Mouse (Mus musculus) splenic B cell, adult 2 months (primary cell): Measurements from ENCODE around the gene Acsm4.
"Not testable (repeated sequence)": the region's sequence is repeated elsewhere in the genome, so short reads cannot be mapped to it uniquely, and the experiment has no call there.

Source experiments
- DNase-seq: peaks from one replicate; pipeline ENCODE4 v3.0.0-alpha.2; 2011; ENCODE audit warnings: low read depth, low spot score
- H3K27me3 ChIP-seq: 2 replicates; pipeline ENCODE4 v1.6.1; 2012; ENCODE audit warnings: mild to moderate bottlenecking, low read length, moderate library complexity, mixed read lengths; ENCODE audit not compliant: control insufficient read depth, poor library complexity, insufficient read depth, severe bottlenecking
- H3K36me3 ChIP-seq: 2 replicates; pipeline ENCODE4 v1.6.1; 2012; ENCODE audit warnings: mild to moderate bottlenecking, low read length, moderate library complexity, mixed read lengths; ENCODE audit not compliant: control insufficient read depth, poor library complexity, insufficient read depth, severe bottlenecking

Gene Acsm4

GRCm38 (mm10) chr7:119689726-119690125, at the start of gene Acsm4:
Gene Acsm4, plus strand, starts transcription at chr7:119690026.
- H3K27me3 ChIP-seq = no peaks in the 10 kb centered on the region
- H3K36me3 ChIP-seq = no peaks in the 10 kb centered on the region
- no peak for DNase-seq

GRCm38 (mm10) chr7:119642307-119642706, 47.5 kb upstream of the Acsm4 start:
- H3K36me3 ChIP-seq = no peaks in the 10 kb centered on the region
- DNase-seq = no peak
- no peaks in the 10 kb centered on the region for H3K27me3 ChIP-seq

DNA sequence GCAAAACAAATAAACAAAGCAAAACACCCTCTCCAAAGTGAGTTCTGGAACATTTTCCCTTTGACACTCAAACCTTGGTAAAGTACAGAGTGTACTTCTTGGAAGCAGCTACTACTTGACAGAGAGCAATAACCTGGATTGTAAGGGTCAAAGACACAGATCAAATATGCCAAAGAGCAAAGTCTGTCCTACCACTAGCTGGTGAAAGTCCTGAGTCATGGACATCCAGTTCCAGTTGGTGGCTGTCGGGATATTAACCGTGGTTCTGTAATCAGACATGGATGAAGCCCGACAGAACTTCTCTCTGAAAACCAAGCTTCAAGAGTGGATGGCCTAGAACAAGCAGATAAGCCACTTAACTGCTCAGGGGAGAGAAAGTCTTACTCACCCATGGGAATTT, 21.9 kb upstream of the Acsm4 start:
- DNase-seq = no peak
- no peaks in the 10 kb centered on the region for H3K36me3 ChIP-seq

DNA sequence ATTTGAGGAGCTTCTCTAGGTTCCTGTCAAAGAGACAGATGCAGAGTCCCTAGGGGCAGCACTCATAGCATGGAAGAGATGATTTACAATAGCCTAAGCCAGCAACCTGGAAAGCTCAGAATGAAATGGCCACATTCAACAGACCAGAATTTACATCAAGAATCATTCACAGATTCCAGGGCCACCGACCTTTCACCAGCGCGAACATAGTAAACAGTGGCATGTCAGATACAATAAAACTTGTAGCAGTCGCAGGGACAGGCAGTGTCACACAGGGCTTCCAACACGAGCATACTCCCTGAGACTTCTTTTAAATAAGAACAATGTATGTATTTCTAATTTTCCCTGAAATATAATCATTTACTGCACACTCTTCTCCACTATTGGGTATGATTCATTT, 19.4 kb upstream of the Acsm4 start:
- Histone ChIP-seq H3K36me3 (no peaks in the 10 kb centered on the region), H3K27me3 (no peaks in the 10 kb centered on the region)
- no peak for DNase-seq

More for the DNA sequence above, 21.9 kb upstream of the Acsm4 start:
- no peaks in the 10 kb centered on the region for H3K27me3 ChIP-seq

DNA sequence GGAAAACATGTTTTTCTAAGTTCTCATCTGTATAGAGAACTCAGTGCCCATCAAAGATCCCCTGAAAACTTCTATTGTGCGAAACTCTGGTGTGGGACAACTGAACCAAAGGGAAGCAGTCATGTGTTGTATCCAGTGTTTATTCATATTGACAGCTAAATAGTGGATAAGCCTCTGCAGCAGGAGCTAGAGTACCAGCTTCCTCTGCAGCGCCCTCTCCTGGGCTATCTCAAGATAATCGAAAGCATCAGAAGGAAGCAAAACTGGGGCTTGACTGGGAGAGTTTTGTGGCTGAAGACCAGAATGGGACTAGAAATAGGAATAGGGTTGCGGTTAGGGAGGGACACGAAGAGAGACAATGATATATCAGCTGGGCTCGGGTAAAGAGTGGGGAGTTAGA, 18.9 kb upstream of the Acsm4 start:
- DNase-seq = no peak
- Histone ChIP-seq H3K27me3 (no peaks in the 10 kb centered on the region), H3K36me3 (no peaks in the 10 kb centered on the region)

- DNase-seq = peak; percentile 45
- no peaks in the 10 kb centered on the region for H3K27me3 ChIP-seq
- no peaks in the 10 kb centered on the region for H3K36me3 ChIP-seq
Observed at GRCm38 (mm10) chr7:119673465-119673864, 16.4 kb upstream of the Acsm4 start.

DNA sequence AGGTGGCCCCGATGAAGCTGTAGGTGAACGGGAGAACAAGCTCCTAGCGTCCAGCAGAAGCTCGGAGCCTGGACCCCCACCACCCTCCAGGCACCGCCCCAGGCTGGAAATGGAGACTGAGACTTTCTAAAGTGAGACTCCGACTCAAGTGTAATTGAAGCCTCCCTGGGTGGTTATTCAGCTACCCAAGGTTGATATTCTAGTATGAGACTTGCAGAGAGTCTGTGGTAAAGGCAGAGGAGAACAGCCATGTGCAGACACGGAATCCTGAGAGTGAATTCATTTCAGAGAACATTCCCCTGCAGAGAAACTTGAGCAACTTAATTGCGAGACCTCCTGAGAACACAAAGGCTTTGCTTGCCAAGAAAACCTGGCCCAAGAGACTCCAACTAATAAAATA, 9.7 kb upstream of the Acsm4 start:
- Histone ChIP-seq H3K27me3 (no peaks in the 10 kb centered on the region), H3K36me3 (no peaks in the 10 kb centered on the region)
- no peak for DNase-seq

DNA sequence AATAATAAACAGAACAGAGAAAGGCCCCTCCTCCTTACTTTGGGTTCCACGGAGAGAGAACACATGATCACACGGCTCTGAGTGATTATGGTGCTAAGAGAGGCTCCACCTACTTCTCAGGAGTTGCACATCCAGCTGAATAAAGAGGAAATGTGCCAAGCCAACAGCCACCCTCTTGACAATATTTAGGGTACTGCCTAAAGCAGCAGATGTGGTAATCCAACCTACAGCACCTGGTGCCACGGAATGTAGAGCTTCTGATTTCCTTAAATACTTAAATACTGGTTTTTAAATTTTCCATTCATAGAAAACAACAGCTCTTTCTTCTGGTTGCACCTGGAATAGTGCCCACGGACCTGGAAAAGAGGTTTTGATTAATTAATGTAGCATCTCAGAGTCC, 7.1 kb upstream of the Acsm4 start:
- no peak for DNase-seq
- Histone ChIP-seq H3K36me3 (no peaks in the 10 kb centered on the region), H3K27me3 (no peaks in the 10 kb centered on the region)

DNA sequence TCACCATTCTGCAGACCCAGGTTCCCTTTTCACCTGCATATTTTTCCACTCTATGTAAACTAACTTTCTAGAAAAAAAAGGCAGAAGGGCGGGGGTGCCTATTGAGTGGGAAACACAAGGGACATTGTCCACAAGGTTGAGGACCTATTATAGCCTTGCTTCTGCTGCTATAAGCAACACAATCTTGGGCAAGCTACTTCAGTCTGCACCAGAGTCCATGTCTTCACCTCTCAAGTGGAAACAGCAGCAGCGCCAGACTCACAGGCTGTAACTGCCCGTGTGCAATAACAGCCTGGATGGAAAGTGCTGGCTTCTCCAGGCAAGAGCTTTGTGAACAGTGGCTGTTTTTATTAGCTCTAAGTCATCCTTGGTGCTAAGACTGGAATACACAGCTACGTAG, 2.5 kb downstream of the Acsm4 start:
- Histone ChIP-seq H3K36me3 (no peaks in the 10 kb centered on the region), H3K27me3 (no peaks in the 10 kb centered on the region)
- DNase-seq = no peak

DNA sequence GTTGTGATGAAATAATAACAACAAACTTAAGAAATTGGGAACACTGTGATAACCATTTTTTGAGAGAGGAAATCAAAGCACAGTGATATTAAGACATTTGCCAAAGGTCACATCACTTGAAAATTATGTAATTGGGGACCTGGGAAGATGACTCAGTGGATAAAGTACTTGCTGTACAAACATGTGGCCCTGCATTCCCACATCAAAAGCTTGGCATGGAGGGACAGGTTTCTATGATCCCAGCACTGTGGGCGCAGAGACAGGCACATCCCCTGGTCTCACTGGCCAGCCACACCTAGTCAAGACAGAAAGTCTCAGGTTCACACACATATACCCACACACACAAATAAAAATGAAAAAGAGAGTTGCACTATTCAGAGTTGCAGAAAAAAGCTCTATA, 5.1 kb downstream of the Acsm4 start:
- Histone ChIP-seq H3K27me3 (no peaks in the 10 kb centered on the region), H3K36me3 (no peaks in the 10 kb centered on the region)
- no peak for DNase-seq

DNA sequence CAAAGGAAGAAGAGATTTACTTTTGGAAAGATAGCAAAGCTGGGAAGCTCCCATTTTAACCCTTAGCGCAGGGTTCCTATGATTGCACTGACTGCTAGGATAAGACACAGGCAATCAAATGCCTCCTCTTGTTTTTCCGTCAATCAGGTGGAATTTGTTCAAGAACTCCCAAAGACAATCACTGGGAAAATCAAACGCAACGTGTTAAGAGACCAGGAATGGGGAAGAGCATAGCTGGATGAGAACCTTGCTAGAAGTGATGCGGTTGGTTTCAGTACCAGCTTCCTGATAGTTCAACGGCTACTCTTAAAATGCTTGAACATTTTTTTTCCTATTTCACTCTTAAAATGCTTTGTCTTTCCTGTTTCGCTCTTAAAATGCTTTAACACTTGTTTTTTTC, 24.3 kb downstream of the Acsm4 start:
- peaks cover 10% of the 10 kb centered on the region for H3K36me3 ChIP-seq
- H3K27me3 ChIP-seq = no peaks in the 10 kb centered on the region
- no peak for DNase-seq

DNA sequence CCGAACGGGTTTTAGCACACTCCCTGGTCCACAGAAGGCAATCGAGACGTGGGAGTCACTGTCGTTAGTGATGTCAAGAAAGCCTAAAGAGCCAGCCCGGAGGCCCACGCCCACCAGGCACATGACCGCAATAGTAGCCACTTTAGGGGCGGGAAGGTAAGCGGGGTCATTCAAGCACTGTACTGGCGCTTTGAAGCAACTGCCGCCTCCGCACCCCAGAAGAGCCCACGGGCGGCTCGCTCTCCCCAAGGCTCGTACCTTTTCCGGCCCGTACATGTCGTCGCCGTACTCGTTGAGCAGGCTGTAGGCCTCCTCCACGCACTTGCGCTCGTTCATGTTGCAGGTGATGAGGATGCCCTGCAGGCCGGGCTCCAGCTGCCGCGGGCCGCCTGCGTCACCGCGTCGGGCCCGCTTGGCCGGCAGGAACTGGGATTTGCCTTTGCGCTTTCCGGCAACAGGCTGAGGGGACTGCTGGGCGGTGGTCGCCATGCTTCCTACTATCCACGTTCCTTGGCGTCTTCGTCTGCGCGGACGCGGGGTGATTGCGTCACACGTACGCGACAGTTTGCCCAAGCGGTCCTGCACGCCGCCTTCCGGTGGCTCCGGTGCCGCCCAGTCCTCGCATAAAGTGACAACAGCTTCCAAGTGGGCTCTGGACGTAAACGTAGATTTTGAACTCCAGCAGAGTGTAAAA, 30.6 kb downstream of the Acsm4 start, which contains the start of gene Thumpd1:
Thumpd1 (minus strand) TSS at position 546 of the 694 bp plus-strand sequence.
- Histone ChIP-seq H3K36me3 (peaks cover 8% of the 10 kb centered on the region), H3K27me3 (no peaks in the 10 kb centered on the region)
- DNase-seq = peak; percentile 94

DNA sequence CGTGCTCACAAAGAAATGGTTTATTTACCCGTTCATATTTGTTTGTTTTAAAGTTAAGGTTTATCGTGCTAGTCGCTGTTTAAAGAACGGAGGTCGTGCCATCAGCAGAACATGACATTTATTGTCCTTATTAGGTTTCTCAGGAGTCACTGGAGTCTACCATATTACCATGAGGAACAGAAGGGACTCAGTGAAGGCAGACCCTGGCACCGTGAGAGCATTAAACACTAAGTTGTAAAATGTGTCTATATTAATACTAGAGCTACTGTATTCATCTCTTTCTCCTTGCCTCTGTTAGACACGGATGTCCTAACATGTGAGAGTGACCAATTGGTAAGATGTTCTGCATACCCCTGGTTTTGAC, 31.1 kb downstream of the Acsm4 start:
- peaks cover 8% of the 10 kb centered on the region for H3K36me3 ChIP-seq
- DNase-seq = no peak
- H3K27me3 ChIP-seq = no peaks in the 10 kb centered on the region

DNA sequence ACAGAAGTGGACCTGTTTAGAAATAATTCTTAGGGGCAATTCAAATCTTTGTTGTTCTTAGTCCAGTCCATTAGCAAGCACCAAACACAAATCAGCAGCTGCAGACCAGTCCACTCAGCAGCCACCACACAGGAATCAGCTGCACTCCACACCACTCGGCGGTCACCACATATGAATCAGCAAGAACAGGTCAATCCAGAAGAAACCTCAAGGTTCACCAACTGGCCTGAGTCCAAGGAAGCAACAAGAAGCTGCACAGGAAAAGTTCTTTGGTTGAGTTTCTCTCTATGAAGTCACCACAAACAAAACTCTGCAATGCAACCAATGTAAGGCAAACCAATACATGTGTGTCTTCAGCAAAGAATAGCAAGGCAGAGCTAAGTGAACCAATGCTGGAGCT, 37.8 kb downstream of the Acsm4 start:
- DNase-seq = no peak
- H3K27me3 ChIP-seq = no peaks in the 10 kb centered on the region

DNA sequence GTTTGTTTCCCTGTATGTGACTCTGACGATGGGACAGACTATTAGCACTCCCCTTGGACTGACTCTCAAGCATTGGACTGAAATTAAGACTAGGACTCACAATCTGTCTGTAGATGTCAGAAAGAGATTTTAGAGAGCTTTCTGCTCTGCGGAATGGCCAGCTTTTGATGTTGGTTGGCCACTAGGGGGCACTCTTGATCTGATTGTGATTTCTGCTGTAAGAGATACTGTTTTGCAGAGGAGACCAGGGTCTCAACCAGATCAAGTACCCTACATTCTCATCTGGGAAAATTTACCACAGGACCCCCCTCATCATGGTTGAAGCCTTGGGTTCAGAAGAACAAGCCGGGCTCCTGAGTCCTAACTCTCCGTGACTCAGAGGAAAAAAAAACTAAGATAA, 41.4 kb downstream of the Acsm4 start:
- DNase-seq = peak; percentile 39
- not testable (repeated sequence) for H3K27me3 ChIP-seq, H3K36me3 ChIP-seq

More for the DNA sequence above, 37.8 kb downstream of the Acsm4 start:
- H3K36me3 ChIP-seq = no peaks in the 10 kb centered on the region

DNA sequence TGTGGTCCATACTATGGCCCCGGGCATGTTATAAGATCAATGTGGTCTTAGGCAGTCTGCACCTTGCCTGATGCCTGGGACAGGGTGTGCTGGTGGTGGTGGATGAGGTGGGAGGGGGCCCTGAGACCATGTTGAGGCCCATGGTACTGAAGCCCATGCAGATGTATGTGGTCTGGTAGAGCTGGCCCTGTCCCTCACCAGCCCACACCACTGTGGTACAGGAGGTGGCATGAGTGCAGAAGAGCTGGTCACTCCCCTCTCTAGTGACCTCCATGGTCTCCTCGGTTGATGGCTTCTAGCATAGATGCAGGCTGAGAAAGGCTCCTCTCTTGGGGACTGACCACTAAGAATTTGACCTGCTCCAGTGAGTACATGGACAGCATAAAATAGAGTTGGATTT, 49.1 kb downstream of the Acsm4 start:
- no peaks in the 10 kb centered on the region; the same call in 1 of the 2 replicates for H3K27me3 ChIP-seq

More for the DNA sequence above, 49.1 kb downstream of the Acsm4 start:
- no peaks in the 10 kb centered on the region for H3K36me3 ChIP-seq
- DNase-seq = no peak
